Mouse (Mus musculus): Measurements from ENCODE around the gene 1810043G02Rik.
"Not testable (repeated sequence)": the region's sequence is repeated elsewhere in the genome, so short reads cannot be mapped to it uniquely, and the experiment has no call there.

DNA sequence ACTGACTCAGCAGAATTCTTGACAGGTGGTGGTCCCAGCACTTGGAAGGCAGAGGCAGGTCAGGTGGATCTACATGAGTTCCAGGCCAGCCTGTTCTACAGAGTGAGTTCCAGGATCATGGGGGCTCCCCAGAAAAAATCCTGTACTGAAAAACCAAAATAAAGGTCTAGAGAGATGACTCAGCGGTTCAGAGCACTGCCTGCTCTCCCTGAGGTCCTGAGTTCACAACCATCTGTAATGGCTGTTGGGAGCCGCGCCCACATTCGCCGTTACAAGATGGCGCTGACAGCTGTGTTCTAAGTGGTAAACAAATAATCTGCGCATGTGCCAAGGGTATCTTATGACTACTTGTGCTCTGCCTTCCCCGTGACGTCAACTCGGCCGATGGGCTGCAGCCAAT lies 41.7 kb downstream of the 1810043G02Rik start:
- TF ChIP-seq CTCF (IDR thresholded peaks at IDR 0.05; ENCODE audit: low read depth, low read length); POLR2A (IDR thresholded peaks at IDR 0.05; ENCODE audit: borderline replicate concordance, low read depth, low read length): not testable (repeated sequence)

Data from bone marrow macrophage, adult 2 months (primary cell).